Mouse (Mus musculus) heart, embryonic 12.5 days (tissue): ENCODE results near the gene Taf9b. TPM values are rescaled to one million over a fixed set of nuclear protein-coding genes. Genes with fewer than 3 reads are reported as not detected.
A peak's percentile ranks its signal among the peaks of the same experiment; 100 is the strongest.

Experiments used
- ATAC-seq: fragments of 200-750 bp; cut with Nextera tagmentation; 2 replicates; pipeline ENCODE4 v1.8.0; 2017; ENCODE audit warnings: moderate TSS enrichment, moderate library complexity; ENCODE audit not compliant: insufficient number of reproducible peaks, low FRiP score
- H3K27ac ChIP-seq: fragments of 300-500 bp; sonication (generic); 2 replicates; pipeline ENCODE4 v1.5.1; 2016; ENCODE audit warnings: mild to moderate bottlenecking, moderate library complexity; ENCODE audit not compliant: poor library complexity, severe bottlenecking
- H3K27me3 ChIP-seq: fragments of 300-500 bp; sonication (generic); replicated peaks from 2 replicates; pipeline ENCODE4 v1.6.1; 2016; ENCODE audit warnings: mild to moderate bottlenecking, moderate library complexity
- H3K36me3 ChIP-seq: fragments of 300-500 bp; sonication (generic); 2 replicates; pipeline ENCODE4 v1.6.1; 2016; ENCODE audit warnings: mild to moderate bottlenecking, moderate library complexity
- H3K4me1 ChIP-seq: fragments of 300-500 bp; sonication (generic); replicated peaks from 2 replicates; pipeline ENCODE4 v1.6.1; 2016; ENCODE audit warnings: mild to moderate bottlenecking
- H3K4me2 ChIP-seq: fragments of 300-500 bp; sonication (generic); 2 replicates; pipeline ENCODE4 v1.6.1; 2016; ENCODE audit warnings: mild to moderate bottlenecking, moderate library complexity
- H3K4me3 ChIP-seq: fragments of 300-500 bp; sonication (generic); 2 replicates; pipeline ENCODE4 v1.5.1; 2016; ENCODE audit warnings: mild to moderate bottlenecking
- H3K9ac ChIP-seq: fragments of 300-500 bp; sonication (generic); 2 replicates; pipeline ENCODE4 v1.6.1; 2016; ENCODE audit warnings: mild to moderate bottlenecking, moderate library complexity
- H3K9me3 ChIP-seq: fragments of 300-500 bp; sonication (generic); replicated peaks from 2 replicates; pipeline ENCODE4 v1.6.1; 2016; ENCODE audit warnings: mild to moderate bottlenecking, moderate library complexity
- WGBS: fragments of 180-500 bp; shearing (Covaris S2); methylation state at CpG from one replicate; pipeline ENCODE4 v1.1.7; 2016; 5-methylcytosine and 5-hydroxymethylcytosine counted together
- polyA plus RNA-seq: library from polyadenylated mRNA; unstranded; fragments of >200 nt; fragmentation: Nextera tagmentation; extraction: Ambion mirVana; gene quantifications from 2 replicates; pipeline ENCODE4 v1.2.1, GENCODE M21; 2016

Taf9b gene
- polyA plus RNA-seq, 1 experiment from 2014 or later = 21.6 TPM

DNA sequence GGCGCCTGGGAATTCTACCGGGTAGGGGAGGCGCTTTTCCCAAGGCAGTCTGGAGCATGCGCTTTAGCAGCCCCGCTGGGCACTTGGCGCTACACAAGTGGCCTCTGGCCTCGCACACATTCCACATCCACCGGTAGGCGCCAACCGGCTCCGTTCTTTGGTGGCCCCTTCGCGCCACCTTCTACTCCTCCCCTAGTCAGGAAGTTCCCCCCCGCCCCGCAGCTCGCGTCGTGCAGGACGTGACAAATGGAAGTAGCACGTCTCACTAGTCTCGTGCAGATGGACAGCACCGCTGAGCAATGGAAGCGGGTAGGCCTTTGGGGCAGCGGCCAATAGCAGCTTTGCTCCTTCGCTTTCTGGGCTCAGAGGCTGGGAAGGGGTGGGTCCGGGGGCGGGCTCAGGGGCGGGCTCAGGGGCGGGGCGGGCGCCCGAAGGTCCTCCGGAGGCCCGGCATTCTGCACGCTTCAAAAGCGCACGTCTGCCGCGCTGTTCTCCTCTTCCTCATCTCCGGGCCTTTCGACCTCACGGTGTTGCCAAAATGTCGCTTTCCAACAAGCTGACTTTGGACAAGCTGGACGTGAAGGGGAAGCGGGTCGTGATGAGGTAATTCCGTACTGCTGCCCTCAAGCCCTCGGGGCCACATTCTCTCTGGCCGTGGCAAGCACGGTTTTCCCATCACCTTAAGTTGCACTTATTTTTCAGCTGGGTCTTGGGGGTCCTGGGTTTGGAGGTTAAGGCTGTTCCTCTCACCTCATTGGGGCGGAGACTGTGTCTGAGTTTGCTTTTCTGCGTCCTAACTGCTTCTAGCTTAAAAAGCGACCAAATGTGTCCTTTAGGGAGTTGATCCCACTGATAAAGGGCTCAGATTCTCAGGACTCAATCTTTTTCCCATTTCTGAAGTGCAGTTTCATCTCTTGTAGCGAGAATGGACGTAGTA lies 34.0 kb downstream of the Taf9b start, which contains the start of gene Pgk1:
Gene Pgk1, plus strand, starts transcription at position 388 of the 937 bp plus-strand sequence.
- peak within 1 kb of the TSS; percentile 89 for H3K9ac ChIP-seq
- peak; percentile 95 for ATAC-seq
- peak within 1 kb of the TSS; percentile 73 for H3K4me2 ChIP-seq
- peaks cover 4% of the 10 kb centered on the region; the same call in 1 of the 2 replicates for H3K36me3 ChIP-seq
- H3K27ac ChIP-seq = peak within 1 kb of the TSS; percentile 90
- H3K27me3 ChIP-seq = no peaks in the 10 kb centered on the region
- H3K4me3 ChIP-seq = peak within 1 kb of the TSS; percentile 69
- no peaks in the 10 kb centered on the region for H3K9me3 ChIP-seq
- H3K4me1 ChIP-seq = 0 out of 2 replicates have a peak, but pooled peaks cover 13% of the 10 kb centered on the region
- 8% methylated on average over 53 of the region's 55 CpGs for WGBS

- H3K4me1 ChIP-seq = 0 out of 2 replicates have a peak, but pooled peaks cover 12% of the 10 kb centered on the region
- H3K9ac ChIP-seq = no peak overlapping the region
- no peak overlapping the region for H3K4me3 ChIP-seq
- peak overlapping the region; percentile 90 for H3K27ac ChIP-seq
- H3K27me3 ChIP-seq = no peaks in the 10 kb centered on the region
- ATAC-seq = no peak
- H3K9me3 ChIP-seq = no peaks in the 10 kb centered on the region
- 26% methylated on average over 4 of the region's 5 CpGs for WGBS
- peaks cover 4% of the 10 kb centered on the region; the same call in 1 of the 2 replicates for H3K36me3 ChIP-seq
- peak overlapping the region; percentile 29; the same call in 1 of the 2 replicates for H3K4me2 ChIP-seq
Measured at GRCm38 (mm10) chrX:106185706-106186105, 35.3 kb downstream of the Taf9b start.

- Histone ChIP-seq H3K27ac (no peak overlapping the region), H3K4me1 (0 out of 2 replicates have a peak, but pooled peaks cover 6% of the 10 kb centered on the region), H3K36me3 (no peaks in the 10 kb centered on the region), H3K4me2 (no peak overlapping the region), H3K9me3 (no peaks in the 10 kb centered on the region), H3K4me3 (no peak overlapping the region), H3K9ac (no peak overlapping the region), H3K27me3 (no peaks in the 10 kb centered on the region)
- ATAC-seq = no peak
- 17% methylated on average over 4 of the region's 4 CpGs for WGBS
Measured at GRCm38 (mm10) chrX:106184279-106184678, 36.7 kb downstream of the Taf9b start.

- Histone ChIP-seq H3K4me1 (no peaks in the 10 kb centered on the region), H3K36me3 (no peaks in the 10 kb centered on the region), H3K9ac (no peak overlapping the region), H3K4me2 (no peak overlapping the region), H3K9me3 (0 out of 2 replicates have a peak, but pooled peaks cover 3% of the 10 kb centered on the region), H3K27me3 (no peaks in the 10 kb centered on the region), H3K27ac (no peak overlapping the region), H3K4me3 (no peak overlapping the region)
- no peak for ATAC-seq
- 58% methylated on average over 9 of the region's 9 CpGs for WGBS
Measured at GRCm38 (mm10) chrX:106176331-106176730, 44.6 kb downstream of the Taf9b start.

- Histone ChIP-seq H3K9ac (no peak overlapping the region), H3K27ac (no peak overlapping the region), H3K9me3 (0 out of 2 replicates have a peak, but pooled peaks cover 3% of the 10 kb centered on the region), H3K27me3 (no peaks in the 10 kb centered on the region), H3K36me3 (no peaks in the 10 kb centered on the region), H3K4me2 (peak overlapping the region; percentile 62), H3K4me1 (no peaks in the 10 kb centered on the region), H3K4me3 (peak overlapping the region; percentile 40)
- no peak for ATAC-seq
- WGBS = 60% methylated on average over 5 of the region's 6 CpGs
Measured at GRCm38 (mm10) chrX:106171853-106172154, 49.2 kb downstream of the Taf9b start.

GRCm38 (mm10) chrX:106171106-106171852 lies 49.7 kb downstream of the Taf9b start:
- no peaks in the 10 kb centered on the region for H3K36me3 ChIP-seq
- 0 out of 2 replicates have a peak, but pooled peaks cover 3% of the 10 kb centered on the region for H3K9me3 ChIP-seq
- no peaks in the 10 kb centered on the region for H3K27me3 ChIP-seq
- H3K4me2 ChIP-seq = peak overlapping the region; percentile 62
- no peaks in the 10 kb centered on the region for H3K4me1 ChIP-seq
- 26% methylated on average over 18 of the region's 18 CpGs for WGBS
- peak overlapping the region; percentile 61 for H3K9ac ChIP-seq
- H3K27ac ChIP-seq = no peak overlapping the region
- ATAC-seq = peak; percentile 51; the same call in 1 of the 2 replicates
- peak overlapping the region; percentile 40 for H3K4me3 ChIP-seq

- no peaks in the 10 kb centered on the region for H3K4me1 ChIP-seq
- no peaks in the 10 kb centered on the region for H3K36me3 ChIP-seq
- no peaks in the 10 kb centered on the region for H3K9me3 ChIP-seq
- ATAC-seq = no peak
- H3K9ac ChIP-seq = no peak overlapping the region
- H3K4me3 ChIP-seq = no peak overlapping the region
- no peaks in the 10 kb centered on the region for H3K27me3 ChIP-seq
- H3K4me2 ChIP-seq = no peak overlapping the region
- WGBS = 63% methylated on average over 1 of the region's 1 CpGs
- no peak overlapping the region for H3K27ac ChIP-seq
Measured at GRCm38 (mm10) chrX:106165089-106165488, 55.9 kb downstream of the Taf9b start.

GRCm38 (mm10) chrX:106164555-106164954 lies 56.4 kb downstream of the Taf9b start:
- Histone ChIP-seq H3K27me3 (no peaks in the 10 kb centered on the region), H3K27ac (no peak overlapping the region), H3K4me1 (no peaks in the 10 kb centered on the region), H3K9ac (no peak overlapping the region), H3K4me2 (no peak overlapping the region), H3K4me3 (no peak overlapping the region), H3K36me3 (no peaks in the 10 kb centered on the region), H3K9me3 (no peaks in the 10 kb centered on the region)
- 71% methylated on average over 5 of the region's 5 CpGs for WGBS
- no peak for ATAC-seq

DNA sequence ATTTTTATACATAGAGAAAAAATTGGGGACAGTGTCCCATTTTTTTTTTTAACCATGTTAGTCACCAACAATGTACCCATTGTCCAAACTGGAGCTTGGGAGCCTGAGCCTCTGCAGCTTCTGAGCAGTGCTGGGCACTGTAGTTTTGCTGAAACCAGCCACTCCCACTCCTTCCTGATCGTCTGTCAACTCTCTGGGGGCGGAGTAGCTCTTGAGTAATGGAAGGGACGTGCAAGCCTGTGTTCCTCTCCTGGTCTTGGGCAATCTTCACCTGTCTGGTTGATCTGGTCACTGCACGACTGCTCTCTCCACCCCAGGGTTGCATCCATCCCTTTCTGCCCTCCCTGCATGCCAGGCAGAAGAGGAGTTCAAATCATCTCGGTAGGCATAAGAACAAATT lies 57.0 kb downstream of the Taf9b start:
- H3K9me3 ChIP-seq = no peaks in the 10 kb centered on the region
- ATAC-seq = no peak
- no peaks in the 10 kb centered on the region for H3K4me1 ChIP-seq
- H3K27me3 ChIP-seq = no peaks in the 10 kb centered on the region
- WGBS = 50% methylated on average over 5 of the region's 5 CpGs
- no peaks in the 10 kb centered on the region for H3K36me3 ChIP-seq
- no peak overlapping the region for H3K4me3 ChIP-seq
- H3K27ac ChIP-seq = no peak overlapping the region
- H3K4me2 ChIP-seq = no peak overlapping the region
- no peak overlapping the region for H3K9ac ChIP-seq
